Mouse (Mus musculus) small intestine, adult 2 months (tissue): ENCODE results near the gene Gm26992. TPM values are rescaled to one million over a fixed set of nuclear protein-coding genes. Genes with fewer than 3 reads are reported as not detected.

Source experiments
- H3K27ac ChIP-seq: fragments of 200-500 bp; 2 replicates; pipeline ENCODE4 v1.5.1; 2012; ENCODE audit warnings: low read depth, low read length, control low read depth, inconsistent platforms; ENCODE audit not compliant: insufficient read depth
- H3K27me3 ChIP-seq: fragments of 200-500 bp; 2 replicates; pipeline ENCODE4 v1.6.1; 2012; ENCODE audit warnings: mild to moderate bottlenecking, moderate library complexity, low read length, inconsistent platforms; ENCODE audit not compliant: control insufficient read depth, insufficient read depth
- H3K36me3 ChIP-seq: fragments of 200-500 bp; 2 replicates; pipeline ENCODE4 v1.6.1; 2012; ENCODE audit warnings: mild to moderate bottlenecking, low read length, control low read depth, inconsistent platforms; ENCODE audit not compliant: control insufficient read depth, insufficient read depth
- H3K4me1 ChIP-seq: fragments of 200-500 bp; 2 replicates; pipeline ENCODE4 v1.6.1; 2012; ENCODE audit warnings: low read length, inconsistent platforms, mixed read lengths; ENCODE audit not compliant: control insufficient read depth, insufficient read depth, insufficient read length
- H3K4me3 ChIP-seq: fragments of 200-500 bp; 2 replicates; pipeline ENCODE4 v1.5.1; 2012; ENCODE audit warnings: low read depth, mild to moderate bottlenecking, control low read depth, inconsistent platforms, low read length, moderate library complexity
- CTCF ChIP-seq: fragments of 200-500 bp; IDR thresholded peaks from 2 replicates; pipeline ENCODE4 v1.5.1; 2012; ENCODE audit warnings: low read depth, mild to moderate bottlenecking, control low read depth, inconsistent platforms, low read length, moderate library complexity, mixed read lengths; ENCODE audit not compliant: insufficient replicate concordance, insufficient read length; ENCODE audit errors: extremely low read depth
- POLR2A ChIP-seq: fragments of 200-500 bp; IDR thresholded peaks from 2 replicates; pipeline ENCODE4 v1.6.1; 2012; ENCODE audit warnings: low read depth, mild to moderate bottlenecking, control low read depth, inconsistent platforms, low read length, moderate library complexity
- WGBS: fragments of 180-500 bp; shearing (Covaris S2); methylation state at CpG from one replicate; pipeline ENCODE4 v1.1.7; 2018; 5-methylcytosine and 5-hydroxymethylcytosine counted together
- polyA plus RNA-seq: library from polyadenylated mRNA; depleted of rRNA; stranded (reverse); fragments of >200 nt; gene quantifications from 2 replicates; pipeline ENCODE4 v1.2.3, GENCODE M21; 2012; rRNA removed

Gm26992 gene
- polyA plus RNA-seq, 1 experiment = not detected

DNA sequence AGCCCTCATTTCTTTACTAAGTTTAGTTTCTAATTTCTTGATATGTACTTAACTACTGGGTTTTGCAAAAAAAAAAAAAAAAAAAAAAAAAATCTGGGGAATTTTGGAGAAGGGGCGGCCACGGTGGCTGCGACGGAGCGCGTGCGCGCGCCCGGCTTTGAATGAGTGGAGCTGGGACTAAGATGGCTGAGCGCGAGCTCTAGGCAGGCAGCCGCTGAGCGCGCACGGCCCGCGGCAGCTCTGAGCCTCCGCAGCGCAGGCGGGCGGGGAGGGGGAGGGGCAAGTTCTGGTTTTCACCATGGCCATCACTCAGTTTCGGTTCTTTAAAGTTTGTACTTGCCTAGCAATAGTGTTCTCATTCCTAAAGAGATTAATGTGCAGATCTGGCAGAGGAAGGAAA, 107.4 kb downstream of the Gm26992 start:
- 6% methylated on average over 23 of the region's 23 CpGs for WGBS
- TF ChIP-seq POLR2A (no peak), CTCF (no peak)
- Histone ChIP-seq H3K4me1 (no peaks in the 10 kb centered on the region), H3K36me3 (no peaks in the 10 kb centered on the region), H3K4me3 (peak overlapping the region; percentile 38), H3K27ac (no peak overlapping the region), H3K27me3 (no peaks in the 10 kb centered on the region)

Other genes starting within 250 kb of the Gm26992 start
- gene Nap1l2, start 235.4 kb upstream of the Gm26992 start, polyA plus RNA-seq = not detected in 2 replicates
- gene Cdx4, start 100.6 kb upstream of the Gm26992 start, polyA plus RNA-seq = not detected in 2 replicates
- gene Chic1, start 65.5 kb upstream of the Gm26992 start, polyA plus RNA-seq = 0.05 and 0.24 TPM in 2 replicates
- 0.20 TPM in 1 of 2 replicates, not detected in the other for gene Tsx, start 7.5 kb upstream of the Gm26992 start, polyA plus RNA-seq
- gene Zcchc13, start 208.6 kb downstream of the Gm26992 start, polyA plus RNA-seq = not detected in 2 replicates